Mouse (Mus musculus): ENCODE measurements around the gene Ankrd44. TPM values are rescaled to one million over a fixed set of nuclear protein-coding genes. Genes with fewer than 3 reads are reported as not detected.

The Ankrd44 gene
- polyA plus RNA-seq, 1 experiment, result 6.8 TPM

DNA sequence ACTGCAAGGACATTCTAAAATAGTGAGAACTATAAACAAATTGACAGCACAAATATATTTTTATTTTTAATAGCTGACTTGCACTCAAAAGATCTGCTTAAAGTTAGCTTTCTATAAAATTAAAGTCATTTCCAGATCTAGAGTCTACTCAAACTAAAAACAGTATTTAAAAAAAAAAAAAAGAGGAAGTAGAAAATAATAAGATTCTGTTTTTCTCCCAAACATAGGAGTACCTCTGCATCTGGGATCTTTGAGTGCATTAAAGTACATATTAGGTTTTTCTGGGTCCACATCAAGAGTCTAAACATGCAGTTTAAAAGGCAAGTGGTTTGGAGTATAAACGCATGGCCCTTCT, 15.0 kb downstream of the Ankrd44 start:
- Histone ChIP-seq H3K4me1 (ENCODE audit: control insufficient read depth, insufficient read depth, low read length) (no peaks in the 10 kb centered on the region; the same call in 1 of the 2 replicates), H3K27ac (ENCODE audit: control insufficient read depth, insufficient read depth, low read depth, low read length) (no peak overlapping the region), H3K27me3 (ENCODE audit: control insufficient read depth, insufficient read depth, low read length) (no peaks in the 10 kb centered on the region), H3K36me3 (ENCODE audit: control insufficient read depth, insufficient read depth, low read length) (no peaks in the 10 kb centered on the region), H3K4me3 (ENCODE audit: control insufficient read depth, low read depth, low read length) (no peak overlapping the region)
- TF ChIP-seq POLR2A (IDR thresholded peaks at IDR 0.05; ENCODE audit: control insufficient read depth, low read depth, low read length) (no peak), CTCF (IDR thresholded peaks at IDR 0.05; ENCODE audit: control insufficient read depth, insufficient read depth, insufficient replicate concordance, low read depth, low read length) (no peak)

DNA sequence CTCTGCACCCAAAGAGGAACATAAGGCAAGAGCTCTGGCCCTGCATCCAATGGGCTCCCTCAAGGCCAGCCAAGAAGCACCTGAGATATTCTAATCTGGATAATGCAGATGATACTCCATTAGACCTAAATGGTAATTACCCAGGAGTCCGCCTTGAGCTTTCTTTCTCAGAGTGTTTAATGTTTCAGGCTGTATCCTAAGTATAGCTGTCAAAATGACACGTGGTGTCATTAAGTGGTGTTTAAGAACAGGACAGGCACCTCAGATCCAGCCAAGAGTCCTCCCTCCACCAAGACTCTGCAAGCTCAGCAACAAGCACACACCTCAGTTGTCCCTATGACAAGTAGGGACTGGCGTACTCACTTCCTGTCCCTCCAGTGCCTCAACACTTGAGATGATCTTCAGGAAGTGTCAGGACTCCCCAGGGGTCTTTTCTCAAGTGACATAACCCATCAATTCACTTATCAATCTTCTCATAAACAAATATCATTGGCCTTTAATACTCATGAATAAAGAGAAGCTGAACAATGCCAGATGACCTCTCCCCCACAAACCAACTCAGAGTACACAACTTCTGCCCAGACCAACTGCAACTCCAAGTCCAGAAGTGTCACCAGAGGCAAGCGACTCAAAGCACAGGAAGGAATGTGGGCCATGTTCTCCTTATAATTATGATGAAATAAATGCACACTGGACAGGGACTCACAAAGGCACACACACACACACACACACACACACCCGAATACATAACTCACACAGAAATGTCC, 15.5 kb downstream of the Ankrd44 start:
- no peaks in the 10 kb centered on the region for H3K36me3 ChIP-seq (ENCODE audit: control insufficient read depth, insufficient read depth, low read length)
- H3K4me1 ChIP-seq (ENCODE audit: control insufficient read depth, insufficient read depth, low read length), result no peaks in the 10 kb centered on the region; the same call in 1 of the 2 replicates
- H3K4me3 ChIP-seq (ENCODE audit: control insufficient read depth, low read depth, low read length), result no peak overlapping the region
- H3K27me3 ChIP-seq (ENCODE audit: control insufficient read depth, insufficient read depth, low read length), result no peaks in the 10 kb centered on the region
- no peak overlapping the region for H3K27ac ChIP-seq (ENCODE audit: control insufficient read depth, insufficient read depth, low read depth, low read length)
- no peak for TF ChIP-seq CTCF (IDR thresholded peaks at IDR 0.05; ENCODE audit: control insufficient read depth, insufficient read depth, insufficient replicate concordance, low read depth, low read length)
- no peak for TF ChIP-seq POLR2A (IDR thresholded peaks at IDR 0.05; ENCODE audit: control insufficient read depth, low read depth, low read length)

DNA sequence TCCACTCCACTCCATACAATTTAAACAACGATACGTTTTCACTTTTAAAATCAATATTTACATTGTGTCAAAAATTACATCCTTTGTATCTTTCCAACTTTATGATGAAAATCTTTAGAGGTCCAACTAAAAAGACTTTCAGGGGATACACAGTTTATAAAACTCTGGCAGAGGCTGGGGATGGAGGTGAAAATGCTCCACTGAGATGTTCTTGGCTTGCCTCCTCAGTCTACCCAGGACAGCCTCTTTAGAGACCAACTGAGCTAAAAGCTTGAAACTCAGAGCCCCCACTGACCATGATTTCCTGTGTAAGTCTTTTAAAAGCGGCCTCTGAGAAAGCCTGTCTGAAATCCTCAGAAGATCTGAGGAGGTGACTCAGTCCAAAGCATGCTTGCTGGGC, 17.4 kb downstream of the Ankrd44 start:
- no peak overlapping the region for H3K27ac ChIP-seq (ENCODE audit: control insufficient read depth, insufficient read depth, low read depth, low read length)
- no peaks in the 10 kb centered on the region for H3K27me3 ChIP-seq (ENCODE audit: control insufficient read depth, insufficient read depth, low read length)
- TF ChIP-seq POLR2A (IDR thresholded peaks at IDR 0.05; ENCODE audit: control insufficient read depth, low read depth, low read length) (no peak), CTCF (IDR thresholded peaks at IDR 0.05; ENCODE audit: control insufficient read depth, insufficient read depth, insufficient replicate concordance, low read depth, low read length) (no peak)
- H3K4me3 ChIP-seq (ENCODE audit: control insufficient read depth, low read depth, low read length), result no peak overlapping the region
- no peaks in the 10 kb centered on the region for H3K36me3 ChIP-seq (ENCODE audit: control insufficient read depth, insufficient read depth, low read length)
- H3K4me1 ChIP-seq (ENCODE audit: control insufficient read depth, insufficient read depth, low read length), result no peaks in the 10 kb centered on the region; the same call in 1 of the 2 replicates

DNA sequence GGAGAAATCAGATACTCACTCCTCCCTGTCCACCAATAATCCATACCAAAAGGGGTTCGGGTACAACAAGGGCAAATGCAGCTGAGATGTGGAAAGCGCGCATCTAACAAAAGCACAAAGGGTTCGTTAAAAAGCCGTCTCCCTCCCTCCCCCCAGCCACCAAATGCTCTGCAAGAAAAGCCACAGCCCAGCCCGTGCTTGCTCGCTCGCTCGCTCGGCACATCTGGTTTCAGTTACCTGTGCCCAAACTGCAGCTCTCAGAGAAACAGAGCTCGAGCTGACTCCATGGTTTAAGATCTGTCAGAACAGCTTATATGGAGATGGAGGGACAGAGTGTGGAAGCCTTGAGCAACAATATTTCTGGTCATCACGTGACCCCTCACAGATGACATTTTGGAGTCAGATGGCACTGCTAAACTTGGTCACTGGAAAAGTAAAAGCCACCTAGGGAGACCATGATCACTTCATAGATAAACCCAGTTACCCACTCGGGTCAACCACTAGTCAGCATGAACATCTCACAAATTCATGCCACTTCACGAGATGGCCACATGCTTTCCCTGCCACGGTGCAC, 19.0 kb downstream of the Ankrd44 start:
- no peaks in the 10 kb centered on the region for H3K36me3 ChIP-seq (ENCODE audit: control insufficient read depth, insufficient read depth, low read length)
- no peak overlapping the region for H3K4me3 ChIP-seq (ENCODE audit: control insufficient read depth, low read depth, low read length)
- no peak for TF ChIP-seq CTCF (IDR thresholded peaks at IDR 0.05; ENCODE audit: control insufficient read depth, insufficient read depth, insufficient replicate concordance, low read depth, low read length)
- H3K27ac ChIP-seq (ENCODE audit: control insufficient read depth, insufficient read depth, low read depth, low read length), result no peak overlapping the region
- no peaks in the 10 kb centered on the region; the same call in 1 of the 2 replicates for H3K4me1 ChIP-seq (ENCODE audit: control insufficient read depth, insufficient read depth, low read length)
- no peaks in the 10 kb centered on the region for H3K27me3 ChIP-seq (ENCODE audit: control insufficient read depth, insufficient read depth, low read length)

DNA sequence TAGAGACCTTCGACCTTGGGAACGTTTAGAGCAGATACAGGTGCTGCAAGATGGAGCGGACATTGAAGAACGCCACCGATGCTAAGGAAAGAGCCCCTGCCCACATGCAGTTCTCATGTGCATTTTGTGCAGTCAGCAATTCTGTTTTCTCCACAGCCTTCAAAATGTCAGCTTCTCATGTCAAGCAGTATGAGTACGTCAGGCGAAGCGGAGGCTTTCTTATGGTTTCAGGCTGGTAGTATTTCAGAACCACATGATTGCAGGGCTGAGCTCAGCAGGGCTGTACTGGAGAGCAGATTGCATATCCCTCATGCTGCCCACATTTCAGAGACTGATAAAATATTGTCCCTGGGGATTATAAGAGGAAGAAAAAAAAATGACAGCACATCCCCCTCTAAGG, 19.9 kb downstream of the Ankrd44 start:
- Histone ChIP-seq H3K36me3 (ENCODE audit: control insufficient read depth, insufficient read depth, low read length) (no peaks in the 10 kb centered on the region), H3K4me1 (ENCODE audit: control insufficient read depth, insufficient read depth, low read length) (no peaks in the 10 kb centered on the region; the same call in 1 of the 2 replicates), H3K27me3 (ENCODE audit: control insufficient read depth, insufficient read depth, low read length) (no peaks in the 10 kb centered on the region), H3K27ac (ENCODE audit: control insufficient read depth, insufficient read depth, low read depth, low read length) (no peak overlapping the region), H3K4me3 (ENCODE audit: control insufficient read depth, low read depth, low read length) (no peak overlapping the region)
- TF ChIP-seq POLR2A (IDR thresholded peaks at IDR 0.05; ENCODE audit: control insufficient read depth, low read depth, low read length) (no peak), CTCF (IDR thresholded peaks at IDR 0.05; ENCODE audit: control insufficient read depth, insufficient read depth, insufficient replicate concordance, low read depth, low read length) (no peak)

DNA sequence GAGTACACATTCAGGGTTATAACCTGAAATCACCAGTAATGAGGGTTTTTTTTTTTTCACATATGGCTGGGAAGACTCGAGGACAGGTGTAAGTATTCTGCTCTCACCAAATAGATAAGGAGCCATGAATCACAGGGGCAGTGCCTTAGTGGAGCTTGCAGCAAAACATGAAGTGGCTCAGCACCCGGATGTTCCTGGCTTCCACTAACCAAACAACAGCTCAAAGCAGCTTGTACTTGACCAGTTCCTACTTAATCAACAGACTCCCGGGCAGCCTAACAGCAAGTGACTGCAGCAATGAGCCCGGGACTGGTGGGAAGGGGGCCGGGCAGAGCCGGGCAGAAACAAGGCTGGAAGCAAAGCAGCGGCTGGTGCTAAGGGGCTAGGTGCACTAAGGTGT, 20.6 kb downstream of the Ankrd44 start:
- H3K27ac ChIP-seq (ENCODE audit: control insufficient read depth, insufficient read depth, low read depth, low read length), result no peak overlapping the region
- no peaks in the 10 kb centered on the region for H3K27me3 ChIP-seq (ENCODE audit: control insufficient read depth, insufficient read depth, low read length)
- H3K4me3 ChIP-seq (ENCODE audit: control insufficient read depth, low read depth, low read length), result no peak overlapping the region
- no peaks in the 10 kb centered on the region for H3K36me3 ChIP-seq (ENCODE audit: control insufficient read depth, insufficient read depth, low read length)
- no peaks in the 10 kb centered on the region; the same call in 1 of the 2 replicates for H3K4me1 ChIP-seq (ENCODE audit: control insufficient read depth, insufficient read depth, low read length)
- TF ChIP-seq CTCF (IDR thresholded peaks at IDR 0.05; ENCODE audit: control insufficient read depth, insufficient read depth, insufficient replicate concordance, low read depth, low read length), result no peak
- TF ChIP-seq POLR2A (IDR thresholded peaks at IDR 0.05; ENCODE audit: control insufficient read depth, low read depth, low read length), result no peak

DNA sequence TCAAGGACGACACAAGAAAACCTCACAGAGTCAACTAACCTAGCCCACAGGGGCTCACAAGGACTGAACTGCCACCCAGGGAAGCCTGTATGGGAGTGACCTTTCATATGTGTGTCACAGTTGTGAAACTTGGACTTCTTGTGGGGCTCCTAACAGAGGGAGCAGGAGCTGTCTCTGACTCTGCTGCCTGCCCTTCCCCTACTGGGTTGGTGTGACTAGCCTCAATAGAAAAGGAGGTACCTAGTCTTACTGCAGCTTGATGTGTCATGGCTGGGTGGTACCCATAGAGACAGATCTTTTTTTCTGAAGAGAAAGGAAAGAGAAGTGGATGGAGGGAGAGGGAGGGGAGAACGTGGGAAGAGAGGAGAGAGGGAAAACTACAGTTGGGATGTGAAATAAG, 22.0 kb downstream of the Ankrd44 start:
- no peaks in the 10 kb centered on the region for H3K27me3 ChIP-seq (ENCODE audit: control insufficient read depth, insufficient read depth, low read length)
- H3K36me3 ChIP-seq (ENCODE audit: control insufficient read depth, insufficient read depth, low read length), result no peaks in the 10 kb centered on the region
- TF ChIP-seq CTCF (IDR thresholded peaks at IDR 0.05; ENCODE audit: control insufficient read depth, insufficient read depth, insufficient replicate concordance, low read depth, low read length), result no peak
- no peak overlapping the region for H3K4me3 ChIP-seq (ENCODE audit: control insufficient read depth, low read depth, low read length)
- H3K4me1 ChIP-seq (ENCODE audit: control insufficient read depth, insufficient read depth, low read length), result no peaks in the 10 kb centered on the region
- H3K27ac ChIP-seq (ENCODE audit: control insufficient read depth, insufficient read depth, low read depth, low read length), result no peak overlapping the region

Measured in testis, adult 2 months (tissue).